Mouse (Mus musculus) kidney, adult 2 months (tissue): ENCODE data around the gene Olfr483.

Experiments used
- CTCF ChIP-seq: fragments of 200-500 bp; conservative IDR thresholded peaks from 2 replicates; pipeline ENCODE4 v1.5.1; 2011; ENCODE audit warnings: low read depth, mild to moderate bottlenecking, control low read depth, low read length, moderate library complexity, mixed read lengths; ENCODE audit not compliant: insufficient read depth, insufficient read length
- POLR2A ChIP-seq: fragments of 200-500 bp; IDR thresholded peaks from one replicate; pipeline ENCODE4 v1.6.1; 2011; ENCODE audit warnings: low read depth, low read length, control low read depth

DNA sequence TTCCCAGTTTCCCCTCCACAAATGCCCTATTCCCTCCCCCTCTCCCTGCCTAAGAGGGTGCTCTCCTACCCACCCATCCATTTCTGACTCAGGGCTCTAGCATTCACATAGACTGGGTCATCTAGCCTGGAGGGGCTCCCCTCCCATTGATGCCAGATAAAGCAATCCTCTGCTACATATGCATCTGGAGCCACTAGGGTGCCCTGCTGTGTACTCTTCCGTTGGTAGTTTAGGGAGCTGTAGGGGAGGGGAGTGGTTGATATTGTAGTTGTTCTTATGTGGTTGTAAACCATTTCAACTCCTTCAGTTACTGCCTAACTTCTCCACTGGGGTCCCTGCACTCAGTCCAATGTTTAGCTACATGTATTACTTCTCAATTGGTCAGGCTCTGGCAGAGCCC lies 20.0 kb downstream of the Olfr483 start:
- no peak for TF ChIP-seq POLR2A
- no peak for TF ChIP-seq CTCF
